Mouse (Mus musculus): ENCODE data around the gene Prkra. TPM values are rescaled to one million over a fixed set of nuclear protein-coding genes. Genes with fewer than 3 reads are reported as not detected.

The Prkra gene
- total RNA-seq, 1 experiment from 2014 or later: 22.5 TPM

GRCm38 (mm10) chr2:76590221-76590620, 57.6 kb downstream of the Prkra start:
- no peak for ATAC-seq (replicated peaks; ENCODE audit: low read depth, poor library complexity, severe bottlenecking)

GRCm38 (mm10) chr2:76586906-76587305, 60.9 kb downstream of the Prkra start:
- ATAC-seq (replicated peaks; ENCODE audit: low read depth, poor library complexity, severe bottlenecking): no peak

GRCm38 (mm10) chr2:76585090-76585489, 62.7 kb downstream of the Prkra start:
- no peak for ATAC-seq (replicated peaks; ENCODE audit: low read depth, poor library complexity, severe bottlenecking)

Other genes with a start within 250 kb of the Prkra start
- gene Osbpl6, start 241.5 kb downstream of the Prkra start, total RNA-seq (2017): not detected in 2 replicates
- gene Pjvk, start 461 bp upstream of the Prkra start, total RNA-seq (2017): not detected in 2 replicates
- gene Fkbp7, start 25.1 kb upstream of the Prkra start, total RNA-seq (2017): 14.4 and 20.9 TPM in 2 replicates
- 16.2 and 25.4 TPM in 2 replicates for gene Plekha3, start 27.3 kb upstream of the Prkra start, total RNA-seq (2017)